Mouse (Mus musculus) lung, postnatal 0 days (tissue): ENCODE results near the gene Vmn1r232.

Source experiments
- CTCF ChIP-seq: IDR thresholded peaks from 2 replicates; pipeline ENCODE4 v1.5.1; 2016; ENCODE audit warnings: antibody characterized with exemption, mild to moderate bottlenecking
- EP300 ChIP-seq: IDR thresholded peaks from 2 replicates; pipeline ENCODE4 v1.6.1; 2016; ENCODE audit warnings: antibody characterized with exemption, mild to moderate bottlenecking, control low read depth

DNA sequence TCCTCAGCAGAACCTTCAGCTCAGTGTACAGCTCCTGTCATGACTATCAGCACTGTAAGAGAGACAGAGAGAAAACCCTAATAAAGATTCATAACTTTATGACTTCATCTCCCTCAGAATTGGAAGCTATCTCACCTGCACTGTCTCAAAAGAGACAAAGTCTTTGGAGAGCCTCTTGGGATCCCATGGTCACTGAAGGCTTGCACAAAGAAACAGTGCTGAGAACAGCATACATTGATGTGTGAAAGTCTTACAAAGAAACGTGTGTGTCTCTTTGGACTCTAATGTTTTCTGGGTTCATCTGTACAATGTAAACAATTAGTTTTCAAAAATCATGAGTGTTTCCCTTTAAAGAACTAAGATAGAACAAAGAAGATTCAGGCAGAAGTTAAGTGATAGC lies at the start of gene Vmn1r232:
- TF ChIP-seq CTCF (no peak), EP300 (no peak)
